Mouse (Mus musculus): ENCODE data around the gene Tubb4b. TPM values are rescaled to one million over a fixed set of nuclear protein-coding genes. Genes with fewer than 3 reads are reported as not detected.

Tubb4b gene
- polyA plus RNA-seq, 2 experiments, result 561 to 676 TPM

DNA sequence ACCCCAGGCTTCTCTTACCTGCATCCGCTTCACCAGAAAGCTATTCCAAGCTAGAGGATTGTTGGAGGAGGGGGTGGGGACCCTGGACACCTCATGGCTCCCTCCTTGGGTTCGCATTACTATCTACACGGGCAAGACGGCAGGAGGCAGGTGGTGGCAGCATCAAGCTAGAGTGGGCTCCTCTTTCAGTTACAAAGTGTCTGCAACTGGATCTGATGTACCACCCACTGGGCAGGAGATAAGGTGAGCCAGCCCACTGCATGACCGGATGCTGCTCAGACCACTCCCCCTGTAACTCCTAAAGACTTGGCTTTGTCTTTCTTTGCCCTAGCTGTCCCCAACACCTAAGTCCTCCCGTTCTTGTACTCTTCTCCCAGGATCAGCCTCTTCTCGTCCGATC, 12.1 kb upstream of the Tubb4b start, which contains the start of gene Rnf224:
Rnf224 (minus strand) TSS at position 174 of the 400 bp plus-strand sequence.
- Histone ChIP-seq H3K4me2 (ENCODE audit: low read depth) (no peak within 1 kb of the TSS), H3K27ac (no peak within 1 kb of the TSS)
- 25% methylated on average over 8 of the region's 8 CpGs for WGBS (ENCODE audit: insufficient replicate concordance)

DNA sequence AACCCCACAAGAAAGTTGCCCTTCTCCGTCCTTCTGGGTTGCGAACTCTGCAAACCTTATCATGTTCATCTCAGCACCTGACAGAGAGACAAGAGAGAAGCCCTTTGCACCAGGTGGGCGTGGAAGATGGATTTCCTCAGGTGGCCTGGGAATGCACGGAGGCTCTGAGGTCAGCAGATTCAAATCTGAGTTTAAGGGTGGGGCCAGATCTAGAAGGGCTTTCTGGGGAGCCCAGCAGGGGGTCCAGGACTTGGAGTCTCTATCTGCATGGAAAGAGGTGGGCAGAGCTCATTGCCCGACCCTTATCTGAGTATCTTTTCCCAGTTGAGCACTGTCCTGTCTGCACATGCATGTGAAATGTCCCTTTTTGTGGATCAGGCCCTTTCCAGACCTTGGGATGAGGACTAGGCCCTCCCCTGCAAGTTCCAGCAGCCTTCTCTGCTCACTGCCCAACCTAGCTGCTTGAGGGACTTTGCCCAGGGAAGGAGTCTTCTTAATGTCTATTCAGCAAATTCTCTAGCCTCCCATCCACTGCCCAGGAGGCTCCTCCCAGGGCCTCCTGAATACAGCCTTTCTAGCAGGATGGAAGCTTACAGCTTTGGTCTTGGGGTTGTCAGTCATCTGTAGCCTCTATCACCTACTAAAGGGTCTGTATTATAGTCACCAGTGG, 10.2 kb upstream of the Tubb4b start:
- no peak for TF ChIP-seq EP300 (IDR thresholded peaks at IDR 0.05; ENCODE audit: low read depth)
- no peak for TF ChIP-seq CTCF (IDR thresholded peaks at IDR 0.05; ENCODE audit: low read depth)
- Histone ChIP-seq H3K27me3 (ENCODE audit: control insufficient read depth, insufficient read depth, low read length) (no peaks in the 10 kb centered on the region), H3K27ac (no peak overlapping the region), H3K9me3 (ENCODE audit: control insufficient read depth, low read length) (no peaks in the 10 kb centered on the region), H3K9ac (replicated peaks) (no peak overlapping the region), H3K4me1 (replicated peaks; ENCODE audit: control insufficient read depth in 2 of 2, insufficient read depth in 2 of 2, low read length in 1 of 2) (peaks cover 0 to 5% of the 10 kb centered on the region in 2 experiments; a peak in 1 of 4 replicates), H3K4me3 (ENCODE audit: insufficient read depth in 1 of 2, low read depth in 2 of 2, low read length in 2 of 2) (no peak overlapping the region), H3K36me3 (replicated peaks; ENCODE audit: control insufficient read depth, insufficient read depth, low read depth) (no peaks in the 10 kb centered on the region), H3K4me2 (ENCODE audit: low read depth) (no peak overlapping the region)
- DNase-seq (ENCODE audit: low read depth in 3 of 3, low spot score in 3 of 3) (no peak), ATAC-seq (ENCODE audit: insufficient read depth) (no peak)
- 49% methylated on average over 5 of the region's 5 CpGs for WGBS (ENCODE audit: insufficient replicate concordance)

More for the DNA sequence above, 12.1 kb upstream of the Tubb4b start, which contains the start of gene Rnf224:
- no peak for DNase-seq (ENCODE audit: low read depth in 3 of 3, low spot score in 3 of 3)
- H3K9me3 ChIP-seq (ENCODE audit: control insufficient read depth, low read length), result no peaks in the 10 kb centered on the region
- no peaks in the 10 kb centered on the region for H3K36me3 ChIP-seq (replicated peaks; ENCODE audit: control insufficient read depth, insufficient read depth, low read depth)
- TF ChIP-seq EP300 (IDR thresholded peaks at IDR 0.05; ENCODE audit: low read depth), result no peak
- TF ChIP-seq CTCF (IDR thresholded peaks at IDR 0.05; ENCODE audit: low read depth), result no peak
- peaks cover 3 to 16% of the 10 kb centered on the region in 2 experiments for H3K4me1 ChIP-seq (replicated peaks; ENCODE audit: control insufficient read depth in 2 of 2, insufficient read depth in 2 of 2, low read length in 1 of 2)
- H3K9ac ChIP-seq (replicated peaks), result no peak within 1 kb of the TSS
- H3K27me3 ChIP-seq (ENCODE audit: control insufficient read depth, insufficient read depth, low read length), result peaks cover 7% of the 10 kb centered on the region
- no peak for ATAC-seq (ENCODE audit: insufficient read depth)
- no peak within 1 kb of the TSS for H3K4me3 ChIP-seq (ENCODE audit: insufficient read depth in 1 of 2, low read depth in 2 of 2, low read length in 2 of 2)

- H3K36me3 ChIP-seq (replicated peaks; ENCODE audit: control insufficient read depth, insufficient read depth, low read depth), result no peaks in the 10 kb centered on the region
- TF ChIP-seq EP300 (IDR thresholded peaks at IDR 0.05; ENCODE audit: low read depth), result no peak
- no peak for TF ChIP-seq CTCF (IDR thresholded peaks at IDR 0.05; ENCODE audit: low read depth)
- peaks cover 0 to 5% of the 10 kb centered on the region in 2 experiments; a peak in 1 of 4 replicates for H3K4me1 ChIP-seq (replicated peaks; ENCODE audit: control insufficient read depth in 2 of 2, insufficient read depth in 2 of 2, low read length in 1 of 2)
- H3K4me2 ChIP-seq (ENCODE audit: low read depth), result no peak within 1 kb of the TSS
- WGBS (ENCODE audit: insufficient replicate concordance), result 68% methylated on average over 3 of the region's 3 CpGs
- no peaks in the 10 kb centered on the region for H3K27me3 ChIP-seq (ENCODE audit: control insufficient read depth, insufficient read depth, low read length)
- DNase-seq (ENCODE audit: low read depth in 3 of 3, low spot score in 3 of 3) (no peak), ATAC-seq (ENCODE audit: insufficient read depth) (no peak)
- H3K9ac ChIP-seq (replicated peaks), result no peak within 1 kb of the TSS; the same call in 1 of the 2 replicates
- H3K9me3 ChIP-seq (ENCODE audit: control insufficient read depth, low read length), result no peaks in the 10 kb centered on the region
- no peak within 1 kb of the TSS for H3K4me3 ChIP-seq (ENCODE audit: insufficient read depth in 1 of 2, low read depth in 2 of 2, low read length in 2 of 2)
- no peak within 1 kb of the TSS for H3K27ac ChIP-seq
These were observed 9.5 kb upstream of the Tubb4b start, which contains the start of gene Slc34a3 for GRCm38 (mm10) chr2:25234050-25234449. Gene Slc34a3 (minus strand): TSS chr2:25234364.

- DNase-seq (ENCODE audit: low read depth in 3 of 3, low spot score in 3 of 3) (no peak), ATAC-seq (ENCODE audit: insufficient read depth) (no peak)
- H3K27ac ChIP-seq, result no peak overlapping the region
- peaks cover 0 to 6% of the 10 kb centered on the region in 2 experiments; a peak in 1 of 4 replicates for H3K4me1 ChIP-seq (replicated peaks; ENCODE audit: control insufficient read depth in 2 of 2, insufficient read depth in 2 of 2, low read length in 1 of 2)
- no peaks in the 10 kb centered on the region for H3K9me3 ChIP-seq (ENCODE audit: control insufficient read depth, low read length)
- WGBS (ENCODE audit: insufficient replicate concordance), result 7% methylated on average over 4 of the region's 4 CpGs
- TF ChIP-seq EP300 (IDR thresholded peaks at IDR 0.05; ENCODE audit: low read depth) (no peak), CTCF (IDR thresholded peaks at IDR 0.05; ENCODE audit: low read depth) (no peak)
- no peak overlapping the region for H3K4me3 ChIP-seq (ENCODE audit: insufficient read depth in 1 of 2, low read depth in 2 of 2, low read length in 2 of 2)
- H3K36me3 ChIP-seq (replicated peaks; ENCODE audit: control insufficient read depth, insufficient read depth, low read depth), result no peaks in the 10 kb centered on the region
- H3K9ac ChIP-seq (replicated peaks), result no peak overlapping the region; the same call in 1 of the 2 replicates
- no peaks in the 10 kb centered on the region for H3K27me3 ChIP-seq (ENCODE audit: control insufficient read depth, insufficient read depth, low read length)
- H3K4me2 ChIP-seq (ENCODE audit: low read depth), result no peak overlapping the region
These were observed 8.9 kb upstream of the Tubb4b start for GRCm38 (mm10) chr2:25233421-25233820.

GRCm38 (mm10) chr2:25231038-25231437, 6.5 kb upstream of the Tubb4b start:
- H3K27me3 ChIP-seq (ENCODE audit: control insufficient read depth, insufficient read depth, low read length), result no peaks in the 10 kb centered on the region
- no peaks in the 10 kb centered on the region for H3K36me3 ChIP-seq (replicated peaks; ENCODE audit: control insufficient read depth, insufficient read depth, low read depth)
- no peak overlapping the region for H3K4me3 ChIP-seq (ENCODE audit: insufficient read depth in 1 of 2, low read depth in 2 of 2, low read length in 2 of 2)
- no peak overlapping the region for H3K27ac ChIP-seq
- peaks cover 0 to 3% of the 10 kb centered on the region in 2 experiments; a peak in 2 of 4 replicates for H3K4me1 ChIP-seq (replicated peaks; ENCODE audit: control insufficient read depth in 2 of 2, insufficient read depth in 2 of 2, low read length in 1 of 2)
- H3K9me3 ChIP-seq (ENCODE audit: control insufficient read depth, low read length), result no peaks in the 10 kb centered on the region
- no peak overlapping the region for H3K4me2 ChIP-seq (ENCODE audit: low read depth)
- ATAC-seq (ENCODE audit: insufficient read depth), result no peak
- 65% methylated on average over 12 of the region's 12 CpGs for WGBS (ENCODE audit: insufficient replicate concordance)
- TF ChIP-seq CTCF (IDR thresholded peaks at IDR 0.05; ENCODE audit: low read depth) (no peak), EP300 (IDR thresholded peaks at IDR 0.05; ENCODE audit: low read depth) (no peak)
- no peak overlapping the region for H3K9ac ChIP-seq (replicated peaks)
- DNase-seq (ENCODE audit: low read depth in 3 of 3, low spot score in 3 of 3), result no peak
